Mouse (Mus musculus) spleen, adult 12 weeks (tissue): ENCODE results near the gene Gpr18.

ENCODE experiments used
- DNase-seq: peaks from one replicate; pipeline ENCODE4 v3.0.0; 2022; ENCODE audit warnings: low spot score

The Gpr18 gene

DNA sequence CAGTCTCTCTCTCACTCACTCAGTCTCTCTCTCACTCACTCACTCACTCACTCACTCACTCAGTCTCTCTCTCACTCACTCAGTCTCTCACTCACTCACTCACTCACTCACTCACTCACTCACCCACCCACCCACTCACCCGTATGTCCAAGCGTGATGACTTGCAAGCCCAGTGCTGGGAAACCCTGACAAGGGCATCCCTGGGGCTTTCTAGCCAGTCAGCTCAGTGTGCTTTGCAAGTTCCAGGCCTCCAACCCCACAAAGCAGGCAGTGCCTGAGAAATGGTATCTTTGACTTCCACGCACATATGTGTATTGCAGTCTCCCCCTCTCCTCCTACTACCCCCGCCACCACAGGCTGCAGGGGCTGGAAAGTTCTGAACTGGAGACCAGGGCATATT, 6.4 kb upstream of the Gpr18 start:
- DNase-seq: no peak

- DNase-seq: no peak
Measured at GRCm38 (mm10) chr14:121920511-121921124, 5.0 kb upstream of the Gpr18 start.

- DNase-seq: no peak
Measured at GRCm38 (mm10) chr14:121919752-121920151, 4.2 kb upstream of the Gpr18 start.

- DNase-seq: no peak
Measured at GRCm38 (mm10) chr14:121918266-121918665, 2.7 kb upstream of the Gpr18 start.

GRCm38 (mm10) chr14:121916311-121917094, 922 bp upstream of the Gpr18 start:
- DNase-seq: no peak

DNA sequence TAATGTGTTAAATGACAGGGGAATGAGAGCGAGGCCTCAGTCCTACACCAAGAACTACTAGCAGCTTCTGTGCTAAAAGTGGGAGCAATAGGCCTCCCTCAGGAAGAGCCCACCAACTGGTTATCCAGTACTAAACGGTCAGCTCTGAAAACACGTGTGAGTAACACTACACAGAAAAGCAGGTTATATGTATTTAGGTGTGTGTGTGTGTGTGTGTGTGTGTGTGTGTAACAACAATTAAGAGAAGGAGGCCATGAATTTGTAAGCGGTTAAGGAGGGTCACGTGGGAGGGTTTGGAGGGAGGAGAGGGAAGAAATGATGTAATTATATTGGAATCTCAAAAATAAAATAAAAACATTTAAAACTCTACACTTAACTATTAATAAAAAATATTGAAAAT, 438 bp downstream of the Gpr18 start:
- DNase-seq: no peak

DNA sequence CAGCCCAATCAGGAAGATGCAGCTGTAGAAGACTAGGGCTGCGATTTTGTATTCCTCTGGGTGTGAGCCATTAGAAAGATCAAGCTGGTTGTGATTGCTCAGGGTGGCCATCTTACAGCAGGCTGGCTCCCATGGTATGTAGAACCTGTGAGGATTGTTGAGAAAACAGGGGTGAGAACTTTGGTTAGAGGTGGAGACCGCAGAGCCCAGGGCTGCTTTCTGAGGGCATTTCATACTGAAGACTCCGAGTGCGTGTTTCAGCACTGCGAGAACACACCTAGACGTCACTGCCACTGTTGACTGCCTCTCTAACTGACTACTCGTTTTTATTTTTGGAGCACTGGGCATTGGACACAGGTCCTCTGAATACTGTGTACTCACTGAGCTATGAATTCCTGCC, 3.1 kb downstream of the Gpr18 start:
- DNase-seq: no peak

- DNase-seq: no peak
Measured at GRCm38 (mm10) chr14:121909868-121910267, 5.7 kb downstream of the Gpr18 start.

DNA sequence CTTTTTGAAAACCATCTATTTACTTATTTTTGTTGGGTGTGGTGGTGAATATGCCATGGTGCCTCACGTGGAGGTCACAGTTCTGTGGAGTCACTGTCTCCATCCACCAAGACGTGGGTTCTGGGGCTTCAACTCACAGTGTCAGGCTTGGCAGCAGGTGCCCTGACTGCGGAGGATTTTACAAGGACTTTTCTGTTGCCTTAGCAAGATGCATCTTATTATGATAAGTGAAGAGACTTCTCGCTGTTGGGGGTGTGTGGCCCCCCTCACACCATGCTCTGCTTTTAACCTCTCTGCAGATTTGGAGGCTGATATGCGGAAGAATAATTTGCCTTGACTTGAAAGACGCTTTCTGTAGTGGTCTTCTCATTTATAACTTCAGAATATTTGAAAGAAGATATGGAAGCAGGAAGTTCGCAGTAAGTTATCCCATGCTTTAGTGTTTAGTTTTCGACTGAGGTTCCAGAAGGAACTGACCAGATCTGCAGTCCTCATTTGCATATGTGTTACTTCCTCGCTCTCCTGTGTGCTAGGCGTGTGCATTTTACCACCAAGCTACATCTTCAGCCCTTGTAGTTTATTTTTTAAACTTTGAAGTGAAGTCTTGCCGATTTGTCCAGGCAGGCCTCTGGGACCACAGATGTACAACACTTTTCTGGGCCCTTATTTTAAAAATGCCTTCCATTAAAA, 8.4 kb downstream of the Gpr18 start:
- DNase-seq: no peak

DNA sequence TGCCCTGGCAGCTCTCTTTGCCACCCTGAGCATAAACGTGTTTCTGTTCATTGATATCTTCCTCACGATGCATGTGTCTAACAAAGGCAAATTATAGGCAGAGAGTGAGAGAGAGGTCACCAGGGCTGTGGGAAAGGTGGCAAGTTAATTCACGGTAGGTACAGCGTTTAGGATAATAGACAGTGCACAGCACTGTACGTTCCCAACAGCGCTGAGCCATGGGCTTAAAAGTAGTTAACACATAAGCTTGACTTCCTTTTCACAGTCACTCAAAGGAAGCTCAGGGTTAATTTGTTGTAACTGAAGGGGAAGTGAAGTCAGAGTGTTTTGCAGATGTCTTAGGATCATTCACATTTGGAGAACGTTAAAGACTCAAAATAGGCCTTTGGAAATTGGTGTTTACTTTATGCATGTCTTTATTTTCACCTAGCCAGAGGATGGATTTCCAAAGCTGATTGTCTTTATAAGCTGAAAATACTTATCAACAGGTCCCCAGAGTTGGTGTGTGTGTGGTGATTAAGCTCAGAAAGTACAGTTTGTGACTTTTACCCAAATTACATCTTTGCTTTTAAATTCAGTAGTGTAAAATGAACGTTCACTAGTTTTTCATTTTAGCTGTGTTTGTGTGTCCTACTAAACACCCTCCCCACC, 9.1 kb downstream of the Gpr18 start:
- DNase-seq: no peak

GRCm38 (mm10) chr14:121904754-121905153, 10.8 kb downstream of the Gpr18 start:
- no peak for DNase-seq

GRCm38 (mm10) chr14:121903381-121903876, 12.2 kb downstream of the Gpr18 start:
- DNase-seq: no peak

GRCm38 (mm10) chr14:121901511-121901910, 14.1 kb downstream of the Gpr18 start:
- no peak for DNase-seq

- DNase-seq: no peak
Measured at GRCm38 (mm10) chr14:121899071-121899470, 16.5 kb downstream of the Gpr18 start.

GRCm38 (mm10) chr14:121898509-121898908, 17.1 kb downstream of the Gpr18 start:
- DNase-seq: no peak

DNA sequence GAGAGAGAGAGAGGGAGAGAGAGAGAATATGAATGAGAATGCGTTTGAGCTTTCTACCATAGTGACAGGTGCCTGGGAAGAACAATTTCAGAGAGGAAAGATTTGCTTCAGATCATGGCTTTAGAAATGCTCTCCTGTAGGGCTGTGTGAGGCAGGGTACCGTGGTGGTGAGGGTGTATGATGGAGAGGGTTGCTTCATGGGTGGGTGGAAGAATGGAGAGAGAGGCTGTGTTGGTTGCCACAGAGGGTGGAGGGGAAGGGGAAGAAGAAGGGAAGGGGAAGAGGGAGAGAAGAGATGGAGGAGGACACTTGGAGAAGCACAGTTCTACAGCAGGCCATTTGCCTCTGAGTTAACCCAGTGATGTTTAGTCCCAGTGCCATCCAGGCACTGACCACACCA, 17.8 kb downstream of the Gpr18 start:
- no peak for DNase-seq

DNA sequence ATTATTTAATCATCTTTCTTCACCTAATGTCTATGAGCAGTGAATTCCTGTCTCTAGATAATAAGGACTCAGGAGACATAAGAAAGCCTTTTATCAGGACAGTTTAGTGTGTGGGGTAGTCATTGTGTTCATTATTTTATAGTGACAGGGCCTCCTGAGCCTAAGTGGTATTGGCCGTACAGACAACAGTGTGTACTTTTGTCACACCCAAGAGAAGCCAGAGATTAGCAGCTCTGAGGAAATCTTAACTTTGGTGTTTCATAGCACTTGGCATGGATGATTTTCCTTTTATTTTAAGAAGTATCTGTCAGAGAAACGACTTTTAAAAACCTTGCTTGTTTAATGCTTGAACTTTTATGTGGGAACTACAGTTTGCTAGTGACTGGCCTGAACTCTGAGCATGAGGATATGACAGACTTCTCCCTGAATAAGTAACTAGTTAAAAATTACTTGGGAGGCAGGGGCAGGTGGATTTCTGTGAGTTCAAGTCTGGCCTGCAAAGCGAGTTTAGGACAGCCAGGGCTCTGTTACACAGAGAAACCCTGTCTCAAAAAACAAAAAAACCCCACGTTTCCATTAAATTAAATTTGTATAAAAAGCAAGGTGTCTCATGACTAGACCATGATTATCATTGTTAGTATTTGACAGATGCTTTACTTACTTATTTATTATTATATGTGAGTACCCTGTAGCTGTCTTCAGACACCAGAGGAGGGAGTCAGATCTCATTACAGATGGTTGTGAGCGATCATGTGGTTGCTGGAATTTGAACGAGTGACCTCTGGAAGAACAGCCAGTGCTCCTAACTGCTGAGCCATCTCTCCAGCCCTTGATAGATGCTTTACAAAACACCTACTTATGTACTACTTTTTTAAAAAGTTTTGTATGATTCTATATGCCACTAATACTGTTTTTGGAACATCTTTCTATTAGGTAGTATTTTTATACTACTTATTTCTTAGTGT, 19.2 kb downstream of the Gpr18 start:
- no peak for DNase-seq

DNA sequence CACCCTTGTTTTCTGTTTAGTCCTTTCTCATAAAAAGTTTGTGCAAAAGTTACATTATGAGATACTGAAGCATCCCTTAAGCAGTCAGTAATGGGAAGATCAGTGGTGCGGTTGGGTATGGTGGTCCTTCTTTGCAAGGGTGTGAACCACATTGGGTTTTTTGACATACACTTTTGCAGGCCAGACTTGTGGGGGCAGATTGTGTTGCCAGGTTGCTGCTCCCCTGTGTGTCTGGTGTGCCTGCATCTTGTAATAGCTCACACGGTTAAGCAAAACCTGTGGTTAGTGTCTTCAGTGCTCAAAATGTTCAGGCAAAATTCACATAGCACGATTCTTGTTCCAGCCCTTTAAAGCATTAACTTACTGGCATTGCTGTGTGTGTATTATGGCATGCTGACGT, 20.3 kb downstream of the Gpr18 start:
- DNase-seq: no peak

GRCm38 (mm10) chr14:121894511-121895135, 21.0 kb downstream of the Gpr18 start:
- DNase-seq: no peak

DNA sequence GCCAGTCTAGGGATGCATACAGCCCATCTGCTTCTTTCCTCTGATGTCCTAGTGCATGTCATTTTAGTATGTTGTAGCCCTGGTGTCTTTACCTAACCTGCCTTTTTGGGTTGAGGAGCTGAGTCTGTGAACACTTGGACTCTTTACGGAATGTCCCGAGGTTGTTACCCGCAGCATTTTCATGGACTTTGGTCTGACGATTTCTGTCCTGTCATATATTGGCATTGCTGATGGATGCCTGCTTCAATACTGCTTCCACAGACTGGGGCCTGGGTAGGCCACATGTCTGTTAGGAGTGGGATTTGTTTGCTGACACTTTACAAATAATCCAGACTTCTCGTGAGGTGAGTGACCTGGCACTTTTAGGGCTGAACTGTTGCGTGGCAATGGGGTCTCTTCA, 21.8 kb downstream of the Gpr18 start:
- DNase-seq: no peak
